Mouse (Mus musculus): ENCODE results near the gene Polr1b.

Polr1b gene

DNA sequence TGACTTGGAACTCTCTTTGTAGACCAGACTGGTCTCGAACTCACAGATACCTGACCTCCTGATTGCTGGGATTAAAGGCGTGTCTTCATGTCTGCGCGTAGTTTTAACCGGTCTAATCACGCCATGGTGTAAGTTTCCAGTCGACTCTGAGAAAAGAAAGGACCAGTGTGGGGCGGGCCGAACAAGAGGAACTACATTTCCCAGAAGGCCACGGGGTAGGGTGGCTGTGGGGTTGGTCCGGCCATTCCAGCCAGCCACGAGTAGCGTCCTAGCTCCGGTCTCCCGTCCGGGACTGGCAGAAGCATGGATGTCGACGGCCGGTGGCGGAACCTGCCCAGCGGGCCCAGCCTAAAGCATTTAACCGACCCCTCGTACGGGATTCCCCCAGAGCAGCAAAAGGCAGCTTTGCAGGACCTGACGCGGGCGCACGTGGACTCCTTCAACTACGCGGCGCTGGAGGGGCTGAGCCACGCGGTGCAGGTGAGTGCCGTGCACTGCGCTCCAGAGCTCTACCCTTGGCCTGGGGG is at the start of gene Polr1b:
Gene Polr1b, plus strand, starts transcription at position 212 of the 527 bp plus-strand sequence.
- peak; percentile 88 to 90 for DNase-seq (ENCODE audit: low spot score in 2 of 2)

GRCm38 (mm10) chr2:129052451-129052983 is 48.3 kb upstream of the Polr1b start:
- no peak for DNase-seq (ENCODE audit: low spot score in 2 of 2)

GRCm38 (mm10) chr2:129055741-129056140 is 45.1 kb upstream of the Polr1b start:
- no peak for DNase-seq (ENCODE audit: low spot score in 2 of 2)

DNA sequence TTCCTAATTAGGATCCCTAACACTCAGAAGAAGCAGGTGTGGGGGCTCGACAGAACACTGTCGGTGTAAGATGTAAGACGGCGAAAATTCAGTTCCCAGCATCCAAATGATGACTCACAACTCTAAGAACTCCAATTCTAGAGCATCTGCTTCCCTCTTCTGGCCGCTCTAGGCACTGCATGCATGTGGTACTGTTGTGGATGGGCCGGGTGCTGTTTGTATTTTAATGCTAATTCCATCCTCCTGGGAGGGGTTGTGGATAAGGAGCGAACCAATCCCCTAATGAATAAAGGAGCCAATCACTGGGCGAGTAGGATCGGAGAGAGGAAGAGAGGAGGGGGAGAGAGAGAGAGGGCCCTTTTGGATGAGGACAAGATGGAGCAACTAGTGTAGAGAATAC is 44.2 kb upstream of the Polr1b start:
- no peak for DNase-seq (ENCODE audit: low spot score in 2 of 2)

- no peak for DNase-seq (ENCODE audit: low spot score in 2 of 2)
These were observed 43.5 kb upstream of the Polr1b start for GRCm38 (mm10) chr2:129057256-129057655.

DNA sequence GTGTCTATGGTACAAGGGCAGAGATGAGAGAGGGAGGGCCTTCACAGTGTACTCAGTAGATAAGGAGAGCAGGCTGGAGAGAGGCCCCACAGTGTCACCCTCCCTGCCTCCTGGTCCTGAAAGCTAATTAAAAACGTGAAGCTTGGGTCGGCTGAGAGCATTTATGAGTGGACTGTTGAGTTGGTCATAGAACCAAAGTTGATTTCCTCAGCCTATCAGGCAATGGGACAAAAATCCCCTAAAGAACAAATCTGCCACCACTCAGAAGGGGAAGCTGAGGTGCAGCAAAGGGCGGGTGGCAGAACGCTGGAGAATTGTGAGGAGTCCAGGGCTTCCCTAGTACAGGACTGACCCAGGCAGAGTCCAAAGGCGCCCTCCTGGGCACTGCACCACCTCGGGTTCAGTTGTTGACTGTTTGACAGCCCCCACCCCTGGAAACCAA is 42.9 kb upstream of the Polr1b start:
- DNase-seq (ENCODE audit: low spot score in 2 of 2): no peak

GRCm38 (mm10) chr2:129061456-129062059 is 39.2 kb upstream of the Polr1b start:
- no peak for DNase-seq (ENCODE audit: low spot score in 2 of 2)

- DNase-seq (ENCODE audit: low spot score in 2 of 2): peak; percentile 27 to 62
These were observed 35.1 kb upstream of the Polr1b start, which contains the start of gene Ttl for GRCm38 (mm10) chr2:129065437-129066282. Gene Ttl (plus strand): TSS chr2:129065942.

- DNase-seq (ENCODE audit: low spot score in 2 of 2): peak; percentile 30 to 49
These were observed 34.5 kb upstream of the Polr1b start for GRCm38 (mm10) chr2:129066326-129066725.

GRCm38 (mm10) chr2:129070296-129070695 is 30.5 kb upstream of the Polr1b start:
- DNase-seq (ENCODE audit: low spot score in 2 of 2): no peak

DNA sequence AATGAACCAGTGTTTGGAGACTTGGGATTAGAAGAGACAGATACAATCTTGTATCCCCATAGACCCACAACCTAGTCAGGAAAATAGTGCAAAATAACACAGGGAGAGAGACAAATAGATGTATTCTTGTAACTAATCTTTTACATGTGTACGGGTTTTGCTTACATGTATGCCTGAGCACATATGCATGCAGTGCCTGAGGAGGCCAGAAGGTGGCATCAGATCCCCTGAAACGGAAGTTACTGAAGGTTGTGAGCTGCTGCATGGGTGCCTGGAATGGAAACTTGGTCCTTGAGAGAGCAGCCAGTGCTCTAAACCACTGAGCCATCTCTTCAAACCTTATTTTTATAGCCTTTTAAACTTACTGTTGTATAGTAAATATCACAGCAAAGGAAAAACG is 22.5 kb upstream of the Polr1b start:
- no peak for DNase-seq (ENCODE audit: low spot score in 2 of 2)

- no peak for DNase-seq (ENCODE audit: low spot score in 2 of 2)
These were observed 21.6 kb upstream of the Polr1b start for GRCm38 (mm10) chr2:129079194-129079593.

- no peak for DNase-seq (ENCODE audit: low spot score in 2 of 2)
These were observed 19.7 kb upstream of the Polr1b start for GRCm38 (mm10) chr2:129081097-129081496.

- no peak for DNase-seq (ENCODE audit: low spot score in 2 of 2)
These were observed 17.3 kb upstream of the Polr1b start for GRCm38 (mm10) chr2:129083514-129083913.

GRCm38 (mm10) chr2:129084959-129085358 is 15.8 kb upstream of the Polr1b start:
- no peak for DNase-seq (ENCODE audit: low spot score in 2 of 2)

DNA sequence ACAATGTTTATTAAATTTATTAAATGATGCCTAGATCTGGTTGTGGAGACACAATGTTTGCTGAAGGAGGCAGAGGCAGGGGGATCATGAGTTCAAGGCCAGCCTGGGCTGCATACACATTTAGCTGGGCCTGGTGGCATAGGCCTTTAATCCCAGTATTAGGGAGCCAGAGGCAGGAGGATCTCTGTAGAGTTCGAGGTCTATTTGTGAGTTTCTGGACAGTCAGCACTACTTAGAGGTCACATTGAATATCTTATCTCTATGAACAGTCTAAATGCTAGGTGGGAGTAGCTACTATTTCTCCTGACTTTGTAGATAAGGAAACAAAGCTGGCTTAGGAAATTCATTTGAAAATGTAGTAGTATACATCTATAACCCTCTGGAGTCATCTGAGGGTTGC is 13.3 kb upstream of the Polr1b start:
- DNase-seq (ENCODE audit: low spot score in 2 of 2): no peak

DNA sequence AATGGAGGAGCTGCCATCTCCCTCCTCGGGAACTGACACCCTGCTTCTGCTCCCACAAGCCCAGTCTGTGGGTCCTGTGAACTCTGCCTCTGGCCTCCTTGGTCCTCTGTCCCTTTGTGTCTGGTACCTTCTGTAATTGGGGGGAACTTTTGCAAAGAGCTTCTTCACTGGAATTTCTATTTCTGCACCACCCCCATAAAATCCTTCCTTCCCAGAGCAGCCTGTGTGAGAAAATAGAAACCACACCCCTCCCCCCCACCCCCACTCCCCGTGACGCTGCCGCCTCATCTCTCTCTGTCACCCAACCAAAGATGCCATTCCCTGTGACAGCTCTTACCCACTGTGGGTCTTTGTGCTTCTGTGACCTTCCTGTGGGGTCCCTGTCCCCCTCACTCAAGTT is 10.4 kb upstream of the Polr1b start:
- no peak for DNase-seq (ENCODE audit: low spot score in 2 of 2)

DNA sequence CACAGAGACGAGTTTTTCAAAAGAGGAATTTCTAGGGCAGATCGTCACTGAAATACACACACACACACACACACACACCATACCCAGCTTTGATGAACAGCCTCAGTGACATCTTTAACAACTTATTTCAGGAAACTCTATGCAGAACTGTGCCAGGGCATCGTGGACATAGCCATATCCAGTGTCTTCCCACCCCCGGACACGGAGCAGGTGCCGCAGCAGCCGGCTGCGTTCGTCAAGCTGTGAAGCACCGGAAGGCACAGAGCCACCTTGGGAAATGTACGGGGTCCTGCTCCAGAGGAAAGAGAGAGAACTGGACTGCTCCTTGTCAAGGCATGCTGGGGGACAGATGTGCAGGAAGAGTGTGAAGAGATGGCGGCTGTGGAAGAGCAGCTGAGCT is 8.0 kb upstream of the Polr1b start:
- DNase-seq (ENCODE audit: low spot score in 2 of 2): peak in 1 of 2 experiments; percentile 15

- DNase-seq (ENCODE audit: low spot score in 2 of 2): no peak
These were observed 6.7 kb upstream of the Polr1b start for GRCm38 (mm10) chr2:129093926-129094724.

DNA sequence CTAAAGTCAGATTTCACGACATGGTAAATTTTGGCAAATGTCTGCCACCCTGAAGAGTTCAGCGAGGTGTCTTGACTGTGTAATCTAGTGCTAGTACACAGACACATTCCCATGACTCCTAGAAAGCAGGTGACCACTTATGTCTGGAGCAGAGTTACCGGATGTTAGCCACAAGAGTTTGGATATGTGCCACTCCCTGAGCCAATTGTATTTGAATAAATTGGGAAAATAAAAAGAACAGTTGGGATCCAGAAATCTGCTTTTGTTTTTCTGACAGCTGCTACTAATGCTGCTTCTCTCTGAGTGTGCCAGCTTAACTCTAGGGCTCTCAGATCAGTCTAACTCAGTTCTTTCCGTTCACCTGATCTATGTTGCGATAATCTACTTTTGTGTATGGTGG is 12.1 kb downstream of the Polr1b start:
- no peak for DNase-seq (ENCODE audit: low spot score in 2 of 2)

DNA sequence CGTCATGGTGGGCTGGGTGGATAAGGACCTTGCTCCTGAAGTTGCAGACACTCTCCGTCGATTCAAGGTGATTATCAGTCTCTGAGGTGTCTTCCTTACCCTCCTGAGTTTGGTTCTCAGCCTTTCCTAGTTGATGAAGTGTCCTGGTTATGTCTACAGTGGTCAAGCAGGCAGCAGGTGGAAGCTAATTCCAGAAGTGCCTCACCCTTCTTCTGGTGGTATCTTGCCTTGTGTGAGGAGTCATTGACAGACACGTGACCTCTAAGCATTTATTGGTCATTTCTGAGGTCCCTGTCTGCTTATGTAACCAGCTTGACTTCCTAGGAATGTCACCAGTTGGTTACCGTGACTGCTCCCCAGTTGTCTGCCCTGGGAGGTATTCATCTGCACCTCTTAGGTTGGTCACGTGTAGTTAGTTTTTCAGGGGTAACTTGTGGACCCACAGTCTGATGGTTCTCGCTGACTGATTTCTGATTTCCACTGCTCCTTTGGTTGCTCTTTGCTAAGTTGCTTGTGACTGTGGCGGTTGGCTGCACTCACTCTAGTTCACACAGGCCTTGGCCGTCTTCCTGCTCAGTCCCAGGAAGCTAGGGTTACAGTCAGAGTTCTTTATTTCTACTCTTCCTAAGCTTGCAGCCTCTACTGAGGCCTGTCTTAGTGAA is 15.0 kb downstream of the Polr1b start:
- no peak for DNase-seq (ENCODE audit: low spot score in 2 of 2)

Data from frontal cortex, postnatal 14 days (tissue).